Mouse (Mus musculus) CD4-positive, CD25-positive, alpha-beta regulatory T cell, adult 4 months (primary cell): ENCODE measurements around the gene Tmem184b. TPM values are rescaled to one million over a fixed set of nuclear protein-coding genes. Genes with fewer than 3 reads are reported as not detected.

Experiments used
- ATAC-seq: one replicate; pipeline ENCODE4 v1.8.0; 2017
- polyA plus RNA-seq, 2 experiments: library from polyadenylated mRNA; unstranded; fragments of 100-300 nt; shearing (Covaris generic); gene quantifications; one replicate each; pipeline ENCODE4 v1.2.1; 2017

Tmem184b gene
- polyA plus RNA-seq, 2 experiments from 2014 or later = 9.6 to 12.5 TPM

DNA sequence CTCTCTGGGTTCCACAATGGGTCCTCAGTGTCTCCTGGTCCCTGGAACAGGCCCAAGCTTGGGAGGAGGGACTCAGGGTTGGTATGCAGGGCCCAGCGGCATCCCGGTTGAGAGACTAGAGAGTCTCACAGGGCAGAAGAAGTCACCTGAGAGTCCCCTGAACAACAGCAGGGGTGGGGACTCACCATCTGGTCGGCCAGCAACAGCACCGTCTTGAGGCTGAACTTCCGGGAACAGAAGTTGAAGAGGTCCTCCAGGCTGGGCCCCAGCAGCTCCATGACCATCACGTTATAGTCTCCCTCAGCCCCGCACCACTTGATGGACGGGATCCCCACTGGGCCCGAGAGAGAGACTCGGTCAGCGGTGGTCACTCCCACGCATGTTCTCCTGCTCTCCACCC, 26.2 kb upstream of the Tmem184b start:
- no peak for ATAC-seq

DNA sequence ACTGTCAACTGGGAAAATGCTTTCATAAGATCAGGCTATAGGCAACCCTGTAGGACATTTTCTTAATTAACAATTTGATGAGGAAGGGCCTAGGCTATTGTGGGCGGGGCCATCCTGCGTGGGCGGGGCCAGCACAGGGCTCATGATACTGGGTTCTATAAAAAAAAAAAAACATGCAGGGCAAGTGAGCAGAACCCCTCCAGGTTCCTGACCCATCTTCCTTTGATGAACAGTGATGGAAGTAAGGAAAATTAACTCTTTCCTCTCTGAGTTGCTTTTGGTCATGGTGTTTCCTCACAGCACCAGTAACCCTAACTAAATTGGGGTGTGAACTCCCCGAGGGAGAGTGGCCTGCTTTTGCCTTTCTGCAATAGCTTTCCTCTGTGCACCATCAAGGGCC, 25.2 kb upstream of the Tmem184b start:
- no peak for ATAC-seq

DNA sequence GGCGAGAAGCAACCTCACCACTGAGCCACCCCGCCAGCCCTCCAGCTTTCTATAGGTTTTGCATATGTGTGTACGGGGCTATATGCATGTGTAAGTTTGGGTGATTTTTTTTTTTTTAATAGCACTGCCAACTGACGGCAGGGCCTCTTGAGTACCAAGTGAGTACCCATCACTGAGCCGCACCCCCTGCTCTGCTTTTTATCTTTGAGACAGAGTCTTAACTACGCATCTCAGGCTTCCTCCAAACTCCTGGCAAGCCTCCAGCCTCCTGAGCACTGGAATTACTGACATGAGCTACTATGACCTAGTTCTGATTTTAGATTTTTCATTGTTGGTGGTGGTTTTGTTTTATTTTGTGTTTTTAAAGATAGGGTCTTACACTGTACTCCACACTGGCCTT, 24.1 kb upstream of the Tmem184b start:
- ATAC-seq = no peak

GRCm38 (mm10) chr15:79425516-79425915, 22.1 kb upstream of the Tmem184b start:
- ATAC-seq = no peak

- no peak for ATAC-seq
These were observed 21.2 kb upstream of the Tmem184b start for GRCm38 (mm10) chr15:79424602-79425001.

GRCm38 (mm10) chr15:79422715-79423243, 19.4 kb upstream of the Tmem184b start:
- no peak for ATAC-seq

DNA sequence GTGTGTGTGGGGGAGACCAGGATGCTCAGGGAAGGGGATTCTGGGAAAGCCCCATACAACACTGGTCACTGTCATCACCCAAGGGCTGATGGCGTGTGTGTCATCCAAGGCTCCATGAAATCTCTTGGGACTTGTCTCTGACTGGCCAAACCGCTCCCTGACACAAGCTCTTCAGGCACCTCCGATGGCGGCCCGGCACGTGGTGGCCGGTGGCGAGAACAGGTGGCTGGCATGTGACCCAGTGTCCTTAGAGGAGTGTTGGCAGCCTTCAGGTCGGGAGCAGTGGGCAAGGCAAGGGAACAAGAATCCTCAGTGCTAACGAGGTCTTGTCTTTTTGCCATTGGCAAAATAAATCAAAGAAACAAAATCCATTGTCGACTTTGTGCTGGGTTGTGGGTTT, 15.3 kb upstream of the Tmem184b start:
- no peak for ATAC-seq

DNA sequence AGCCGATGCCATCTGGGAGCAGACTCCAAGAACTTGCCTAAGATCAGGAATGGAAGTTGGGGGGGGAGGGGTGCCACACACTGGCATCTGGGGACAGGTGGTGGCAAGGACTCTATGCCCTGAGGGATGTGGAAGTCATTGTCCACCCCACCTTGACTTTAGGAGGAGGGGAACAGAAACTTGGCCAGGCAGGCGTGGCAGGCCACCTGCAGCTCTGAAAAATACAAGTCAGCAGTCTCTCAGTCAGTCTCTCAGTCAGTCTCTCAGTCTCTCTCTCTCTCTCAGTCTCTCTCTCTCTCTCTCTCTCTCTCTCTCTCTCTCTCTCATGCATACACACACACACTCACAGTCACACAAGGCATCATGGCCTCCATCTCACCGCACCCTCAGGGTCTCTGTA, 14.9 kb upstream of the Tmem184b start:
- no peak for ATAC-seq

GRCm38 (mm10) chr15:79417379-79417778, 14.0 kb upstream of the Tmem184b start:
- no peak for ATAC-seq

- no peak for ATAC-seq
These were observed 13.2 kb upstream of the Tmem184b start for GRCm38 (mm10) chr15:79416460-79417085.

- ATAC-seq = peak; percentile 51
These were observed 11.1 kb upstream of the Tmem184b start for GRCm38 (mm10) chr15:79414513-79414912.

- no peak for ATAC-seq
These were observed 10.4 kb upstream of the Tmem184b start for GRCm38 (mm10) chr15:79413802-79414201.

DNA sequence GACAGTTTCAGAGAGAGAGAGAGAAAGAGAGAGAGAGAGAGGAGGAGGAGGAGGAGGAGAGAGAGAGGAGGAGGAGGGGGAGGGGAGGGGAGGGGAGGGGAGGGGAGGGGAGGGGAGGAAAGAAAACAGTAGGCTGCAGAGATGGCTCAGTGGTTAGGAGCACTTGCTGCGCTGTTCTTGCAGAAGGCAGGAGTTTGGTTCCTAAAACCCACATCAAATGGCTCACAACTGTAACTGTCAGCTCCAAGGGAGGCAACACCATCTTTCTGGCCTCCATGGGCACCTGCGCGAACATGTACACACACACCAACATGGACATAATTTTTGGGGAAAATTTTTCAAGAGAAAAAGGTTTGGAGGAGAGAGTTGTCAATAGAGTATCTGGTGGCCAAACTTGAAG, 9.8 kb upstream of the Tmem184b start:
- ATAC-seq = no peak

GRCm38 (mm10) chr15:79411363-79412065, 8.1 kb upstream of the Tmem184b start:
- ATAC-seq = no peak

- ATAC-seq = no peak
These were observed 5.8 kb upstream of the Tmem184b start for GRCm38 (mm10) chr15:79409077-79409573.

- ATAC-seq = no peak
These were observed 3.2 kb upstream of the Tmem184b start for GRCm38 (mm10) chr15:79406564-79406963.

GRCm38 (mm10) chr15:79404277-79404676, 908 bp upstream of the Tmem184b start:
- no peak for ATAC-seq

- no peak for ATAC-seq
These were observed 418 bp upstream of the Tmem184b start for GRCm38 (mm10) chr15:79403763-79404210.

GRCm38 (mm10) chr15:79402176-79402575, 1.2 kb downstream of the Tmem184b start:
- no peak for ATAC-seq

DNA sequence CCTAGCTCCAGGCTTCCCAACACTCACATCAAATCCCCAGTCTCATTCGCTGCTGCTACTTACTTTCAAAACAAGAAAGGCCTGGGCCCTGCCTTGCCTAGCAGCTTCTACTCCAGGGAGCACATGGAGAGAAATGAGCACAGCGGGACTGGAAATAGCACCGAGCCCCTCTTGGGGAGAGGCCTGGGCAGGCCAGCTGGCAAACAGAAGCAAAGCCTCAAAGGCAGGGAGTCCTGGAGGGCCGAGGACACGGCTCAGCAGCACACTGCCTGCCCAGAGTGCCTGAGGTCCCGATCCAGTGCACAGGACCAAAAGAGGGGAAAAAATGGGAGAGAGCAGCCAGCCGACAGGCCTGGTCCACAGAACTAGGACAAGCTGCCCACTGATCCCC, 2.4 kb downstream of the Tmem184b start:
- no peak for ATAC-seq

- no peak for ATAC-seq
These were observed 3.0 kb downstream of the Tmem184b start for GRCm38 (mm10) chr15:79400134-79400974.

DNA sequence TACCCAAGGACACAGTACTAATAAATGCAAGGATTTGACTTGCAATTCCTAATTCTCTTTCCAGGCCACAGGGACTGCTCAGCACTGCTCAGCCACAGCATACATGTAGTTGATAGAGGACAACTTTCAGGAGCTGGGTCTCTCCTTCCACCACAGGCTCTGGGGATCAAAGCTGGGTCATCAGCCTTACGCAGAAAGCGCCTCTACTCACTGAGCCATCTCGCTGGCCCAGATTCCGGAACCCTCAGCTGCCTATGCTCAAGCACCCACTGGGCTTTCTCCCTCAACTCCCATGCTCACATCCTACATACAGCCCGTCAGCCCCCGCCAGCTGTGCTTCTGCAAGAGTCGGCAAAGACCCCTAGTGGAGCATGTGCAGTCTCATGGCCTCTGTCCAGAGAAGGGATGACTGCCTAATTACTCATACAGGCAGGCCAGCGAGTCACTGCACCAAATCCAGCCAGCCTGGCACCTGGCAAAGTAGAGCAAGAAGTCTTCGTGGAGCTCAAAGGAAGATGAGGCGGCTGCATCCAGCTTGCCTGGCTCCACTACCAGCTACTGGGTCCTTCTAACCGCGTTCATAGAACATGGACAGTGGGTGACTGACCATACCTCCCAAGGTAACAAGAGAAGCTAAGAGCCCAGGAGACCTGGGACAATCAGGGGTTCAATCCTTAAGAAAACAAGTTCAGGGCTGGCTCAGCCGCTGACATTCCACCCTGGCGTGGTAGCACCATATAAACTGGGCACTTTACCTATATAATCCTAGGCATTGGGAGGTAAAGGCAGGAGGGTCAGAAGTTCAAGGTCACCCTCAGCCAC, 3.9 kb downstream of the Tmem184b start:
- no peak for ATAC-seq
